Mouse (Mus musculus): ENCODE measurements around the gene Kcnn1. TPM values are rescaled to one million over a fixed set of nuclear protein-coding genes. Genes with fewer than 3 reads are reported as not detected.

Kcnn1 gene
- 10 to 100 TPM; 18.1 to 21.5 TPM for total RNA-seq (2021)
- long read RNA-seq, experiment 1, partial matches to known transcripts, result 2 of 18 reads
- long read RNA-seq, experiment 1, other reads (novel, unspliced or antisense), result 16 of 18 reads
- long read RNA-seq, experiment 2, partial matches to known transcripts, result 4 of 22 reads
- long read RNA-seq, experiment 2, other reads (novel, unspliced or antisense), result 18 of 22 reads

DNA sequence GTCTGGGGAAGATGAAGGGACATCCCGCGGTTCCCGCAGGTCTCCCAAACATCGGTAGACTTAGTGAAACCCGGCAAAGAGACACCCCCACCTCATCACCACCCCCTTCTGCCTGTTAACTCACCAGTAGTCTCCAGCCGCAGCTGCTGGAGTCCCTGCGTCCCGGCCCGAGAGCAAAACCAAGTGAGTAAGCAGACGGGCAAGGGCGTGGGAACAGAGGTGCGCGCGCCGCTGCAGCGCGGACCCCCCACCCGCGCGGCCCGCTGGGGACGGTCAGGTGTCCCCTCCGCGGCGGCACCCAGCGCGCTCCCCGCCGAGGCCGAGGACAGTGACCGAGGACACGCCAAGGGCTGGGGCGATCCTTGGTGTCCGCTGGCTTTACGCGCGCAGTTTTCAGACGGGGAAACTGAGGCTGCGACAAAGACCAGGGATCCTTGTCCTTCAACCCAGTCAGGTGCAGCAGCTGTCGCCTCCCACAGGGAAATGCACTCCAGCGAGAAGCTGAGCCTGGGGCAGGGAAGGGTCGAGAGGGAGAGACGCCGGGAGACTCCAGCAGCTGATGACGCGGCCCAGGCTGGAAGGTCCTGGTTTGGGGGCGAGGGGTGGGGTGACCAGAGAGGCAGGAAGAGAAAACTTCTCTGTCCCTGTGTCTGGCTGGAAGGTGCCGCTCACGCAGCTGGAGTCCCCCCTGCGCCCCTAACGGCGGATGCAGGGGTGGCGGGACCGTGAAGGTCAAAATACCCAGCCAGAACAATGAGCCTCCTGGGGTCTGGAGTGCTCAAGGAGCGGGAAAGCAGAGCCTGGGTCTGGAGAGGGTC lies at the start of gene Kcnn1:
TSS of gene Kcnn1 (minus strand) at position 435 of the 818 bp plus-strand sequence.
- TF ChIP-seq CTCF (IDR thresholded peaks at IDR 0.05), result peak; percentile 14; the same call in 1 of the 2 replicates
- Histone ChIP-seq H3K27ac (0 out of 2 replicates have a peak within 1 kb of the TSS, but pooled peaks have one; percentile 25), H3K4me3 (peak within 1 kb of the TSS; percentile 94)
- DNase-seq, result no peak
- intact Hi-C loops (cut with DNase I), result no loop called here

DNA sequence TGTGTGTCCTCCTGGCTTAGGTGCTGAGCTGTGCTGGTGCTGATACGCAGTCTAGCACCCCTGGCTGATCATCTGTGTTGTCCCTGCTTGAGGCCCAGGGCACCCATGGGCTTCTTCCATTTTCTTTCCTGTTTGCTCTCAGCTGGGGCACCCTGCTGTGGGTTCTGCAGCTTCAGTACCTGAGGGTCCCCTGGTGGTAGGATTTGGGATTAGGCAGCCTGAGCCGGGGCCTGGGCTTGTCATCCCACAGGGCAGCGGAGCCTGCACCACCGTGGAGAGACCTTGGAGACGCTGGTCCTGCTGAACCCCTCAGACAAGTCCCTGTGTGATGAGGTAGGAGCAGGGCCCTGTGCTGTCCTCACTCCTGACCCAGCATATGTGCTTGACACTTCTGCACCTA lies 48.5 kb upstream of the Kcnn1 start:
- no peak overlapping the region for H3K27ac ChIP-seq
- peak; percentile 14; the same call in 1 of the 2 replicates for TF ChIP-seq CTCF (IDR thresholded peaks at IDR 0.05)
- intact Hi-C loops (cut with DNase I), result no loop called here
- DNase-seq, result no peak
- no peak overlapping the region for H3K4me3 ChIP-seq

GRCm38 (mm10) chr8:70907518-70907917 lies 44.5 kb upstream of the Kcnn1 start:
- intact Hi-C loops (cut with DNase I), result no loop called here
- H3K4me3 ChIP-seq, result no peak overlapping the region
- H3K27ac ChIP-seq, result no peak overlapping the region
- no peak for DNase-seq
- no peak for TF ChIP-seq CTCF (IDR thresholded peaks at IDR 0.05)

DNA sequence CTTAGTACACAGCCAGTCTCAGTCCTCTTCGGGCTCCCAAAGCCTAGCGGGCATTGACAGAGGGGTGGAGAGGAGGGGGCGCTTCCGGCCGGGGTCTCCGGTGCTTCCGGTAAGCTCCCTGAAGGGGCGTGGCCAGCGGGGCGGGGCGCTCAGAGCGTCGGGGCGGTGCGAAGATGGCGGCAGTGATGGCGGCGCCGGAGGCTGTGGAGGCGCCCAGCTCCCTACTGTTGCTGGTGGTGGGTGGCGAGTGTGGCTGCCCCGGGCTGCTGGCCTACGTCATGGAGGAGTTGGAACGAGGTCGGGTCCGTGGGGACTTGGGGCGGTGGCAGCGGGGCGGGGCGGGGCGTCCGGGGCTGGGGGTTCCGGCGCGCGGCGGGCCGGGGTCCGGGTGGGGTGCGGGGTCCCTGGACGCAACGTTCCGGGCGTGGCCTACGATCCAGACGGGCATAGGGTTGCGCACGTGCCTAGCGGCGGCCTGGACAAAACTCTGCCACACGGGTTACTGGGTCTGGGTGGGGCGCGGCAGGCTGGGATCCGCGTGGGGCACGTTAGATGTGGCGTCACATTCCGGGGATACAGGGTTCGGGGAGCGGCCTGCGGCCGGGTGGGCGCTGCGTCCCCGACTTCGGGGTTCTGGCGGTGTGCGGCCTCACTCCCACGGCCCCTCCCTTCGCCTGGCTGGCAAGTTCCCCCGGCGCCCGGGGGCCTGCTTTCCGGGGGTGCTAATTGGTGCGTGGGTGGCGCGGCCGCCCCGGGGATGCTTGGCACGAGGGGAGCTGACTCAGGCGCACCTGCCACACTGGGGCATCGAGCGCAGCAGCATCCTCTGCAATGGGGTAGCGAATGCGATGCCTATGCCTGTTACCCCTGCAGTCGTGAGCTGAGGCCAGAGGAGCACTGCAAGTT lies 43.0 kb upstream of the Kcnn1 start, which contains the start of gene Map1s:
TSS of gene Map1s (plus strand) at position 102 of the 906 bp plus-strand sequence.
- peak within 1 kb of the TSS; percentile 96 for H3K4me3 ChIP-seq
- no peak for TF ChIP-seq CTCF (IDR thresholded peaks at IDR 0.05)
- intact Hi-C loops (cut with DNase I), result no loop called here
- peak; percentile 77 for DNase-seq
- H3K27ac ChIP-seq, result peak within 1 kb of the TSS; percentile 88

DNA sequence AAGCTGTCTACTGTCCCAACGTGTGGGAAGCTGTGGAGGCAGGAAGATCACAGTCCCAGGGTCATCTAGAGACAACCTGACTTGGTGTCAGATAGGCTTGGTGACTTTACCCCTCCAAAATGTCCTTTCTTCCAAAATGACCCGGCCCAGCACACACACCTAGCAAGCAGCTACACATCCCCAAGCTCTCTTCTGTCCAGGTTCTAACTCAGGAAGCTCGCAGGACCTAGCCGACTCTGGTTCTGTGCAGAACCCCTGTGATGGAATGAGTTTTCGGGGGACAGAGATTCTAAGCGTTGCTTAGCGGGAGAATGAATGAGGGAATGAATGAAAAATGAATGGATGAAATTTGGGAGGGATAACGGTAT lies 42.4 kb upstream of the Kcnn1 start:
- intact Hi-C loops (cut with DNase I), result no loop called here

DNA sequence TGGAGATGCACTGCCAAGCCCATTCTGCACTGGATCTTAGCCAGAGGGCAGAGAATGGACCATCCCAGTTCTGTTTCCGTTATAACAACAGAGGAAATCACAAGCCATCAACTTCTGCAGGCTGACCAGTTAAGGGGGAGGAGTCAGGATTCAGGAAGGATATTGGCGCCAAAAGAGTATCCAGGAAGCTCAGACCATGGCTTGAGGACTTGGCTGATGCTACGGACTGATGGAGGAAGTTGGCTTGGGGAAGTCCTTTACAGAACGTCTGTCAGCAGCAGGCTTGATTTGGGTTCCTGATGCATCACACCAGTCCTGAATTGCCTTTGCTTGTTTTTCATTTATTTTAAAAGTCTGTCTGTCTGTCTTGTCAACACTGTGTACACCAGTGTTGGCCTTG lies 41.5 kb upstream of the Kcnn1 start:
- H3K4me3 ChIP-seq, result no peak overlapping the region
- TF ChIP-seq CTCF (IDR thresholded peaks at IDR 0.05), result no peak
- 0 out of 2 replicates have a peak overlapping the region, but pooled peaks have one; percentile 16 for H3K27ac ChIP-seq
- intact Hi-C loops (cut with DNase I), result no loop called here
- DNase-seq, result no peak

More for the DNA sequence above, 42.4 kb upstream of the Kcnn1 start:
- no peak for DNase-seq
- peak overlapping the region; percentile 96 for H3K4me3 ChIP-seq
- no peak for TF ChIP-seq CTCF (IDR thresholded peaks at IDR 0.05)
- peak overlapping the region; percentile 88 for H3K27ac ChIP-seq

GRCm38 (mm10) chr8:70903582-70903981 lies 40.5 kb upstream of the Kcnn1 start:
- intact Hi-C loops (cut with DNase I), result no loop called here
- DNase-seq, result no peak
- TF ChIP-seq CTCF (IDR thresholded peaks at IDR 0.05), result no peak
- H3K4me3 ChIP-seq, result no peak overlapping the region
- 0 out of 2 replicates have a peak overlapping the region, but pooled peaks have one; percentile 8 for H3K27ac ChIP-seq

- no peak for DNase-seq
- intact Hi-C loops (cut with DNase I), result no loop called here
- Histone ChIP-seq H3K4me3 (no peak overlapping the region), H3K27ac (no peak overlapping the region)
- no peak for TF ChIP-seq CTCF (IDR thresholded peaks at IDR 0.05)
These were observed 40.1 kb upstream of the Kcnn1 start for GRCm38 (mm10) chr8:70903112-70903511.

- Histone ChIP-seq H3K27ac (no peak overlapping the region), H3K4me3 (no peak overlapping the region)
- DNase-seq, result no peak
- intact Hi-C loops (cut with DNase I), result no loop called here
- no peak for TF ChIP-seq CTCF (IDR thresholded peaks at IDR 0.05)
These were observed 39.2 kb upstream of the Kcnn1 start for GRCm38 (mm10) chr8:70902211-70902610.

GRCm38 (mm10) chr8:70900872-70901387 lies 37.9 kb upstream of the Kcnn1 start:
- TF ChIP-seq CTCF (IDR thresholded peaks at IDR 0.05), result no peak
- Histone ChIP-seq H3K4me3 (no peak overlapping the region), H3K27ac (no peak overlapping the region)
- intact Hi-C loops (cut with DNase I), result no loop called here
- DNase-seq, result no peak

GRCm38 (mm10) chr8:70899226-70899625 lies 36.2 kb upstream of the Kcnn1 start:
- intact Hi-C loops (cut with DNase I), result loop anchor here (2.0 kb wide), 1 partner anchor 66 kb away; no protein-coding TSS in a partner anchor
- no peak for DNase-seq
- Histone ChIP-seq H3K27ac (no peak overlapping the region), H3K4me3 (no peak overlapping the region)
- no peak for TF ChIP-seq CTCF (IDR thresholded peaks at IDR 0.05)

DNA sequence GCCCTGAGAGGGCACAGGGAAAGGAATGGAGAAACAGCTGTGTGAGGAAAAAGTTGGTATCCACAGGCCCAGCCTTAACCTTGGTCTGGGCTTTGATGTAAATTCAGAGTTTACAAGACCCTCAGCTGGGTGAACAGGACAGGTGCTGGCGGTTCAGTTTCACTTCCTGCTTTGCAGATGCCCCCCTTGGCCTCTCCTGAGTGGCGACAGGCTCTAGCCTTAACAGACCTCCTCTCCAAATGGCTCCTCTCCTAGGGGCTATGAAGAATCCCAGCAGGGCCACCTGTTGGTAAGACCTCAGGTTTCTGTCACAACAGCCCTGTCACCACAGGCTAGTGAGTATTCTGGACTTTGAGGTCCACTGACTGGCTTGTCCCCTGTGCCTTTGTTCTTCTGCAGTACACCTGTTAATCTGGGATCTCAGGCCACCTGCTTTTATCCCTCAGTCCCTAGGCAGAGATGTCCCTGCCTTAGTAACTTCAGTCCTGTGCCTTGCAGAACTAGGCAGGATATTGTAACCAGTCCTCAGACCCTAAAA lies 35.7 kb upstream of the Kcnn1 start:
- no peak for TF ChIP-seq CTCF (IDR thresholded peaks at IDR 0.05)
- Histone ChIP-seq H3K27ac (no peak overlapping the region), H3K4me3 (no peak overlapping the region)
- no peak for DNase-seq
- intact Hi-C loops (cut with DNase I), result loop anchor here (2.0 kb wide), 1 partner anchor 66 kb away; no protein-coding TSS in a partner anchor
